Mouse (Mus musculus) olfactory bulb, adult 2 months (tissue): ENCODE measurements around the gene Hdac9. TPM values are rescaled to one million over a fixed set of nuclear protein-coding genes. Genes with fewer than 3 reads are reported as not detected.

Experiments
- H3K27ac ChIP-seq: fragments of 200-500 bp; 2 replicates; pipeline ENCODE4 v1.5.1; 2012; ENCODE audit warnings: low read depth, low read length; ENCODE audit not compliant: insufficient read depth
- H3K4me1 ChIP-seq: fragments of 200-500 bp; 2 replicates; pipeline ENCODE4 v1.6.1; 2012; ENCODE audit warnings: low read length; ENCODE audit not compliant: control insufficient read depth, insufficient read depth
- H3K4me3 ChIP-seq: fragments of 200-500 bp; 2 replicates; pipeline ENCODE4 v1.5.1; 2012; ENCODE audit warnings: mild to moderate bottlenecking, low read depth, low read length, moderate library complexity; ENCODE audit not compliant: insufficient read depth
- CTCF ChIP-seq: fragments of 200-500 bp; IDR thresholded peaks from 2 replicates; pipeline ENCODE4 v1.5.1; 2012; ENCODE audit warnings: low read depth, mild to moderate bottlenecking, low read length, moderate library complexity; ENCODE audit not compliant: insufficient read depth
- POLR2A ChIP-seq: fragments of 200-500 bp; IDR thresholded peaks from 2 replicates; pipeline ENCODE4 v1.6.1; 2012; ENCODE audit warnings: mild to moderate bottlenecking, low read depth, low read length, moderate library complexity; ENCODE audit not compliant: insufficient read depth
- WGBS: fragments of 180-500 bp; shearing (Covaris S2); methylation state at CpG from one replicate; pipeline ENCODE4 v1.1.7; 2018; 5-methylcytosine and 5-hydroxymethylcytosine counted together
- polyA plus RNA-seq: library from polyadenylated mRNA; stranded (reverse); fragments of >200 nt; gene quantifications from 2 replicates; pipeline ENCODE4 v1.2.4, GENCODE M21; 2012; ENCODE audit warnings: low replicate concordance; ENCODE audit not compliant: missing spikeins, insufficient read depth, insufficient read length

Gene Hdac9
- polyA plus RNA-seq, 1 experiment, result not detected

DNA sequence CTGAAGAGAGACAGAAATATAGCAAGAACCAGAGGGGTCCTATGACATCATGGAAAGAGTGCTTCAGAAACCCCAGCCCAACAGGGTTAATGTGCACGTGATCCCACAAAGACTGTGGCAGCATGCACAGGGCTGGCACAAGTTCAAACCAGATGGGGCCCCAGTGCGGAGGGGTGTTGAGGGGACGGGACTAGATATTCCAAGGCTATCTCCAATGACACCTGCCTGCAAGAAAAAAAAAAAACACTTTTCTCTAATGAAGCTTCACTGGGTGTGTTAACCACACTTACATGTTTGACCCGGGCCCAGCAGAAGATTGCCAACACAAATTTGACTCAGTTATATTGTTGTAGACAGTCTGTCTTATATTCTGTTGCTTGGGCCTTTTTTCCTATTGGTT is 28.2 kb downstream of the Hdac9 start:
- TF ChIP-seq POLR2A, result no peak
- no peak for TF ChIP-seq CTCF
- no peak overlapping the region for H3K27ac ChIP-seq
- no peaks in the 10 kb centered on the region for H3K4me1 ChIP-seq
- 82% methylated on average over 4 of the region's 4 CpGs for WGBS
- no peak overlapping the region for H3K4me3 ChIP-seq

DNA sequence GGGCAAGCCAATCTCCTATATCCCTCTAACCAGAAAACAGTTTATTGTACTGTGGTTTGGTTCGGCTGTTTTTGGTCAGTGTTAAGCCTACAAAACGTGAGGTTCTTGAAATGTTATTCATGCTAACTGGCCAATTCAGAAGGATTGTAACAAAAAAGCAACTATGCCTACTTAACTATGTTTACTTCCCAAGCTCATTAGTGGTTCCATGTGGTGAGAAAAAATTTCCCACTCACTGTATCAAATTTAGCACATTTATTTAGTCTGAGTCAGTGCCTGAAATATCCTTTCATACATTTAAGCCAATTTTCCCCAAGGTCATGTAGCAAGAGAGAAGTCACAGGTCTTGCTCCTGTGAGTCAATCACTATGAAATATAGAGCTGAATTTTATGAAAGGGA is 42.0 kb downstream of the Hdac9 start:
- TF ChIP-seq CTCF (no peak), POLR2A (no peak)
- WGBS, result 46% methylated on average over 2 of the region's 2 CpGs
- Histone ChIP-seq H3K4me1 (peaks cover 3% of the 10 kb centered on the region; the same call in 1 of the 2 replicates), H3K4me3 (no peak overlapping the region), H3K27ac (no peak overlapping the region)

DNA sequence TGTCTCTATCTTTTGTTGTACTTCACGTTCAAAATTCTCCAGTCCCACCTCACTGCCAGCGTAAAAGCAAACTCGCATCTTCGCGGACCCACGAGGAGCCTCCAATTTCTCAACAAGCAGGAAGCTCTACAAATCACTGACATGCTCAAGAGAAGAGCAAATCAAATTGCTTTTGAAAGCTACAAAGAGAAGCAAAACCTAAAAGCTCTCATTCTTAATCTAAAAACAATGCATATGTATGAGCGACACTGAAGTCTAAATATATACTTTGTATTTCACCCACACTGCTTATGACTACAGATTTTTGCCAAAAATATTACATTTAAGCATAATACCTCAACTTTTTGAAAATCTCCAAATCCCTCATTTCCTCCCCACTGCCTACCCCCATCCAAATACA is 45.9 kb downstream of the Hdac9 start:
- WGBS, result 57% methylated on average over 7 of the region's 7 CpGs
- Histone ChIP-seq H3K4me1 (peaks cover 3% of the 10 kb centered on the region; the same call in 1 of the 2 replicates), H3K27ac (no peak overlapping the region), H3K4me3 (no peak overlapping the region)
- TF ChIP-seq POLR2A, result no peak
- no peak for TF ChIP-seq CTCF

DNA sequence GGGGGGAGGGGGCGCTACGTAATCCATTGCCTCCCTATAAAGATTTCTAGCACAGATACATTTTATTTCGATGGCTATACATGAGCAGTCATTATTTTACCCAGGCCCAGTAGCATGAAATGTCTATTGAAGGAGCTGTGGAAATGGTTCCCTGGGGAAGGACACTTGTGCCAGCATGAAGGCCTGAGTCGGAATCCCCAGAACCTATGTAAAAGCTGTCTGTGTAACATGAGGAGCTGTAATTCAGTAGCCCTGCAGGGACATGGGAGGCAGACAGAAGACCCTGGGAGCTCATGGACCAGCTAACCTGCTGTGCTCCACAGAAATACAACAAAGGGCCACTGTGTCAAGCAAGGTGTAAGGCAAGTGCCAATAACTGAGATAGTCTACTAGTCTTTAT is 75.7 kb downstream of the Hdac9 start:
- 86% methylated on average over 4 of the region's 4 CpGs for WGBS
- Histone ChIP-seq H3K4me3 (no peak overlapping the region), H3K27ac (no peak overlapping the region), H3K4me1 (peaks cover 6% of the 10 kb centered on the region)
- TF ChIP-seq POLR2A (no peak), CTCF (no peak)

DNA sequence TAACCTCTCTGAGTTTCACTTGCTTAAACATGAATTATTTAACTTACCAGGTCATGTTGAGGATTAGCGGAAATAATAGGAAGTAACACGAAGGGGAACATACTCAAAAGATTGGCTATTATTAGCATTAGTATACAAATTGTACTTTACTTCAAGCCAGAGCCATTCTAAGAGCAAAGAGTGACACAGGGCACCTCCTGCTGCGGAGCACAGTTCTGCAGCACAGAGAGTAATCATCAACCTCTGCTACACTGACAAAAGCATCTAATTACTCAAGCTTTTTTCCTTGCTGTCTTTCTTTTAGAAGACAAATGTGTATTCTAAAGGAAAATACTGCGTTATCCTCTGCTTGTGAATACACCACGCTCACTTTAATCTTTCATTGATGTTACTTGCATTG is 79.6 kb downstream of the Hdac9 start:
- H3K27ac ChIP-seq, result no peak overlapping the region
- H3K4me3 ChIP-seq, result no peak overlapping the region
- WGBS, result 20% methylated on average over 5 of the region's 5 CpGs
- peaks cover 6% of the 10 kb centered on the region for H3K4me1 ChIP-seq
- TF ChIP-seq POLR2A (no peak), CTCF (no peak)

DNA sequence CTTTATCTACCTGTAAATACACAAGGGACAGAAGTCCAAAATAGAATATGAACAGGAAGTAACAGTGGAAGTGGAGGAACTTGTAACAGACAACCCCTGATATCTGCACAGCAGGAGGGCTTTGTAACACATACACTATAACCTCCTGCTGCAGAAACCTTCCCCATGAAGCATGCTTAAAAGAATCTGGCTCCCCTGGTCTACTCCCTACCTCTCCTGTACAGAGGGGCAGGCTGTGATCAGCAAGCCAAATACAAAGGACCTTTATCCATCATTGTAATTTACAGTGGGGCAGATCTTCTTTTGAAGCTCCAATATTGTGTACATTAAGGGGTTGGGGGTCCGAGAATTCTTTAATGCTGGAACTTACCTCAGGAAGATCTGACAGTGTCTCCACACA is 80.0 kb downstream of the Hdac9 start:
- TF ChIP-seq POLR2A, result no peak
- TF ChIP-seq CTCF, result no peak
- Histone ChIP-seq H3K27ac (0 out of 2 replicates have a peak overlapping the region, but pooled peaks have one; percentile 33), H3K4me3 (no peak overlapping the region), H3K4me1 (peaks cover 6% of the 10 kb centered on the region)
- 31% methylated on average over 1 of the region's 1 CpGs for WGBS

DNA sequence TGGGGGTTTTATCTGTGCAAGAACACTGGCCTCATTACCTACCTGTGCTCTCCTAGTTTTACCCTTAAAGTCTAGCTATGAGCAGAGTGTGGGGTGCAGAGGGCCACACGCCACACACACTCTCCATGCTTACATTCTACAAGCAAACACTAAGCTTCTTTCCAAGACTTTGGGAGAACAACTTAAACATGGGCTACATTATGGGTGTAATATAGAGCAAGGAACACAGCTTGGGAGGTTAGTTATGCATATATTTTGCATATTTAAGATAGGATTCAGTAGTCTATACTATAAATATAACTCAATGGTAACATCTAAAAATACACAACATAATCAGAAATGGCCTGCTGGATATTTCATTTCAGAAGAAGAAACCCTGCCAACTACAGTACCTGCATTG is 80.8 kb downstream of the Hdac9 start:
- TF ChIP-seq CTCF, result no peak
- TF ChIP-seq POLR2A, result no peak
- H3K4me1 ChIP-seq, result peaks cover 6% of the 10 kb centered on the region
- H3K27ac ChIP-seq, result no peak overlapping the region
- WGBS, result 98% methylated on average over 1 of the region's 1 CpGs
- no peak overlapping the region for H3K4me3 ChIP-seq

DNA sequence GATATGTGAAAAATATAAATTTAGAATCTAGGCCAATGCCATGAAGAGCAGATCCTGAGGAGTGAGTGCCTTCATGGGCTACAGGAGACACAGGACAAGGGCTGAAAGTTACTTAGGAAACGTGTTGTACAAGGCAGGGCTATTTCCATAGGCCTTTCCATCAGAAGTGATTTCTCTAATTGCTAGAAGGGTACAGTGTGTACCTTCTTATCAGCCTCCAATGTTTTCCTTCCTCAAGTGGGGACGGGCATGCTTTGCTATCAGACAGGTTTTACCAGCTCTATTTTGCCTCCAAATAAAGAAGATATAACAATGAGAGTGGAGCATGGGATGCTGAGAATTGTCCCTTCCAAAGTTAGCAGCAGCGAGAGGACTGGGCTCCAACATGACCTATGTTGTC is 81.4 kb downstream of the Hdac9 start:
- Histone ChIP-seq H3K4me3 (no peak overlapping the region), H3K4me1 (peaks cover 6% of the 10 kb centered on the region), H3K27ac (no peak overlapping the region)
- WGBS, result 95% methylated on average over 3 of the region's 3 CpGs
- TF ChIP-seq CTCF (no peak), POLR2A (no peak)

DNA sequence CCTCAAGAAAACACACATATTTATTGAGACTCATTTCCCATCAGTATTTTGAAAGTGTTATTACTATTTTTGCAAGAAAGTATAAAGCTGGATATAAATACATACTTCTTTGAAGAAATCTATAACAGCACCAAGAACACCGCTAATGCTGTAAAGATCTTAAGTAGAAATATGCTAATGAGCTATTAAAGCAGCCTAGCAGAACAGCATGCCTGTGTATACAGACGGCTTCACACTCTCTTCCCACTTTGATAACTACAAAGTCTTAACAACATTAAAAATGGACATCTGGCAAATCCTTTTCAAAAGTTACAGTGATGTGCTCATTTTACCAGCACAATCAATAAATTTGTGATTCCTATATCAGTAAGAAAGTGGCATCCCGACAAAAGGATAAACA is 88.2 kb downstream of the Hdac9 start:
- Histone ChIP-seq H3K27ac (no peak overlapping the region), H3K4me3 (no peak overlapping the region), H3K4me1 (no peaks in the 10 kb centered on the region)
- TF ChIP-seq CTCF (no peak), POLR2A (no peak)
- 54% methylated on average over 3 of the region's 3 CpGs for WGBS

DNA sequence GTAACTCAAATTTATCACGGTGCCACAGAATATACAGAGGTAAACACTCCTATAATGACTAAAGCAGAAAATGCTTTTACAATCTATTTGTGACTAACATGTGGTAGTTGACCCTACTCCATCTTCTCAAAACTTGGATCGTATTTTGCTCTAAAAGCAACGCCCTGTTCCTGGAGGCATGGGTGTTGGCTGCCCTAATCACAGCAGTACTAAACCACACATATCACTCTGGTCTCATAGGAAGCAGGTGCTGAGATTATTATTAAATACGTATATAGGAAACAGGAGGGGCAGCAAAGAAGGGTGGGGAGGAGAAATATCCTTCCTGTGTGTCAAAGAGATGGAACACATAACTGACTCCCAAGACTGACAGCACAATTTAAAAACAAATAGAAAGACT is 90.0 kb downstream of the Hdac9 start:
- no peaks in the 10 kb centered on the region for H3K4me1 ChIP-seq
- no peak overlapping the region for H3K4me3 ChIP-seq
- no peak for TF ChIP-seq CTCF
- no peak for TF ChIP-seq POLR2A
- WGBS, result 94% methylated on average over 4 of the region's 4 CpGs
- H3K27ac ChIP-seq, result no peak overlapping the region
